Mouse (Mus musculus): ENCODE data around the gene Cd96. TPM values are rescaled to one million over a fixed set of nuclear protein-coding genes. Genes with fewer than 3 reads are reported as not detected.

Gene Cd96
- polyA plus RNA-seq, 1 experiment from 2014 or later, result 2.8 TPM

DNA sequence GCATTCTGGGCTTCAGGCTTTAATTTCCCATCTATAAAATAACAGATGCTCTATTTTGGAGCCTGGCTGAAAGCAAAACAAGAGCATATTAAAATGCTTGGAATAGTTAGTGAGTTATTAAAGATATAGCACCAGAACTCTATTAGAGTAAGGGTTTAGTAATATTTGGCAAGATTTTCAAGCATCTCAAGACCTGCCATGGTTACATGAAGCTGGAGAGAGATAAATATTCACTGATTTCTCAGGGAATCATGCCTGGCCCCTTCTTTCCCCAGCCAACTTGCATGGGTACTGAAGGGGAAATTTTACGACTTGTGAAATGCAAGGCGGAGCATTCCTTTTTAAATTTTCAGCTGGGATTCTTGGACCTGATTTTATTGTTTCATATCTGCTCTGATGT, 27.1 kb downstream of the Cd96 start:
- no peak overlapping the region for H3K27ac ChIP-seq (ENCODE audit: low read length)

GRCm38 (mm10) chr16:46086874-46087473, 33.1 kb downstream of the Cd96 start:
- 62% methylated on average over 5 of the region's 5 CpGs for WGBS
- H3K4me1 ChIP-seq (ENCODE audit: control insufficient read depth, insufficient read depth, low read length), result no peaks in the 10 kb centered on the region
- no peaks in the 10 kb centered on the region for H3K27me3 ChIP-seq (ENCODE audit: control insufficient read depth, insufficient read depth, low read length)
- no peak overlapping the region for H3K4me3 ChIP-seq (ENCODE audit: low read length)
- H3K9ac ChIP-seq (ENCODE audit: low read length), result no peak overlapping the region
- ATAC-seq (replicated peaks; ENCODE audit: extremely low read depth, insufficient read depth, low FRiP score), result no peak
- H3K36me3 ChIP-seq (ENCODE audit: control insufficient read depth, insufficient read depth), result no peaks in the 10 kb centered on the region
- H3K4me2 ChIP-seq (ENCODE audit: low read depth, low read length), result no peak overlapping the region
- H3K27ac ChIP-seq (ENCODE audit: low read length), result no peak overlapping the region
- H3K9me3 ChIP-seq (replicated peaks; ENCODE audit: control insufficient read depth, low read length), result no peaks in the 10 kb centered on the region; the same call in 1 of the 2 replicates

More for the DNA sequence above, 27.1 kb downstream of the Cd96 start:
- H3K36me3 ChIP-seq (ENCODE audit: control insufficient read depth, insufficient read depth), result no peaks in the 10 kb centered on the region
- peaks cover 10% of the 10 kb centered on the region for H3K4me1 ChIP-seq (ENCODE audit: control insufficient read depth, insufficient read depth, low read length)
- no peak overlapping the region for H3K4me2 ChIP-seq (ENCODE audit: low read depth, low read length)
- no peaks in the 10 kb centered on the region for H3K27me3 ChIP-seq (ENCODE audit: control insufficient read depth, insufficient read depth, low read length)
- H3K9ac ChIP-seq (ENCODE audit: low read length), result no peak overlapping the region
- ATAC-seq (replicated peaks; ENCODE audit: extremely low read depth, insufficient read depth, low FRiP score), result no peak
- H3K9me3 ChIP-seq (replicated peaks; ENCODE audit: control insufficient read depth, low read length), result no peaks in the 10 kb centered on the region
- WGBS, result 86% methylated on average over 2 of the region's 2 CpGs
- no peak overlapping the region for H3K4me3 ChIP-seq (ENCODE audit: low read length)

DNA sequence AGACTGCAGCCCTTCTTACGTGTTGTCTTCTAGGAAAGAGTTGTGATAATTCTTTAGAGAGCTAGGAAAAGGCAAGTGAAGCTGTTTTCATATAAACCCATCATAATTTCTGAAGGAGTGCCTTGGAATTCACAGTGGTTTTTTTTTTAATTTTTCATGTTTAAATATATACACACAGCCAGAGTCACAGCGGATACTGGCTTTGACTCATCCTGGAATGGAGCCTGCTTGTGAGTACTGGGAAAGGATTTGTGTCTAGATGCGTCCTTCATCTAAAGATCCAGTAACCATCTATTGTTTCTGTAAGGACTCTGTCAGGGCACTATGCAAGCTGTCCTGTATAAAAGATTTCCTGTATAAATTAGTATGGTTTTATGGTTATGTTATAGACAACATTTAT, 52.1 kb downstream of the Cd96 start:
- Histone ChIP-seq H3K9me3 (replicated peaks; ENCODE audit: control insufficient read depth, low read length) (no peaks in the 10 kb centered on the region), H3K9ac (ENCODE audit: low read length) (no peak overlapping the region), H3K4me1 (ENCODE audit: control insufficient read depth, insufficient read depth, low read length) (no peaks in the 10 kb centered on the region), H3K36me3 (ENCODE audit: control insufficient read depth, insufficient read depth) (no peaks in the 10 kb centered on the region), H3K27me3 (ENCODE audit: control insufficient read depth, insufficient read depth, low read length) (no peaks in the 10 kb centered on the region), H3K27ac (ENCODE audit: low read length) (no peak overlapping the region), H3K4me2 (ENCODE audit: low read depth, low read length) (no peak overlapping the region), H3K4me3 (ENCODE audit: low read length) (no peak overlapping the region)
- 74% methylated on average over 3 of the region's 3 CpGs for WGBS
- no peak for ATAC-seq (replicated peaks; ENCODE audit: extremely low read depth, insufficient read depth, low FRiP score)

DNA sequence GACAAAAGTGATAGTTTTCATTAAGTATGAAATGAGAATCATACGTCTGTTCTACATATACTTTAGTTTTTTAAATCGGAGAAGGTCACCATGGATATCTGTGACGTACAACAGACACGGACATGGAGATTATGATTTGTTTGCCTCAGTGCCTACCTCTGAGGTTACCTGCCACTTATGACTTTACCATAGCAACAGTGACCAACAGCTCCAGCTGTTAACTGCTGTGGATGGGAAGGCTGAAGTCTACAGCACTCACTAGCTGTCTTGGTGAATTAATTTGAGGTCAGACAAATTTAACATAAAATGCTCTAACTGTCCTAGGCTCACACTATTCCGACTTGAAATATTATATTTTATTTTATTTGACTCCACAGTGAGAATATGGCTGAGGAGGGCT, 56.8 kb downstream of the Cd96 start:
- no peaks in the 10 kb centered on the region for H3K36me3 ChIP-seq (ENCODE audit: control insufficient read depth, insufficient read depth)
- no peak overlapping the region for H3K4me2 ChIP-seq (ENCODE audit: low read depth, low read length)
- no peak overlapping the region for H3K9ac ChIP-seq (ENCODE audit: low read length)
- no peak overlapping the region for H3K4me3 ChIP-seq (ENCODE audit: low read length)
- WGBS, result 85% methylated on average over 5 of the region's 5 CpGs
- H3K27me3 ChIP-seq (ENCODE audit: control insufficient read depth, insufficient read depth, low read length), result no peaks in the 10 kb centered on the region
- ATAC-seq (replicated peaks; ENCODE audit: extremely low read depth, insufficient read depth, low FRiP score), result no peak
- H3K9me3 ChIP-seq (replicated peaks; ENCODE audit: control insufficient read depth, low read length), result no peaks in the 10 kb centered on the region
- H3K4me1 ChIP-seq (ENCODE audit: control insufficient read depth, insufficient read depth, low read length), result no peaks in the 10 kb centered on the region
- no peak overlapping the region for H3K27ac ChIP-seq (ENCODE audit: low read length)

DNA sequence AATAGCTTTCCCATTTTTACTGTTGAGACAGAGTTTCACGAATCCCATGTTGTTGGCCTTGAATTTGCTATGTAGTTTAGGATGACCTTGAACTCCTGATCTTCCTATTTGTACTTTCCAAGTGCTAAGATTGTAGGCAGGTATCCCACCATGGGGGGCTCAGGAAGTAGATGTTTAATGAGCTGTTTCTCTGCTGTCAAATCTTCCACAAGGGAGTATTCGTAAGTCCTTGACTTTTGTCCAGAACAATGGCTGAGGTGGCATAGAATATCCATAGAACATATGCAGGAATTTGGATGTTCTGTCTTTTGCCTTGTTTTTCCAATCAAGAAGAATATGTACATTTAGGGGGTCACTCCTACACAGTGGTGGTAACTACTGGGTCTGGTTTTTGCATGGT, 73.1 kb downstream of the Cd96 start:
- H3K36me3 ChIP-seq (ENCODE audit: control insufficient read depth, insufficient read depth), result no peaks in the 10 kb centered on the region
- H3K4me2 ChIP-seq (ENCODE audit: low read depth, low read length), result no peak overlapping the region
- no peak for ATAC-seq (replicated peaks; ENCODE audit: extremely low read depth, insufficient read depth, low FRiP score)
- no peaks in the 10 kb centered on the region for H3K4me1 ChIP-seq (ENCODE audit: control insufficient read depth, insufficient read depth, low read length)
- 73% methylated on average over 2 of the region's 2 CpGs for WGBS
- H3K27ac ChIP-seq (ENCODE audit: low read length), result no peak overlapping the region
- no peak overlapping the region for H3K4me3 ChIP-seq (ENCODE audit: low read length)
- no peaks in the 10 kb centered on the region for H3K9me3 ChIP-seq (replicated peaks; ENCODE audit: control insufficient read depth, low read length)
- H3K9ac ChIP-seq (ENCODE audit: low read length), result no peak overlapping the region
- no peaks in the 10 kb centered on the region for H3K27me3 ChIP-seq (ENCODE audit: control insufficient read depth, insufficient read depth, low read length)

DNA sequence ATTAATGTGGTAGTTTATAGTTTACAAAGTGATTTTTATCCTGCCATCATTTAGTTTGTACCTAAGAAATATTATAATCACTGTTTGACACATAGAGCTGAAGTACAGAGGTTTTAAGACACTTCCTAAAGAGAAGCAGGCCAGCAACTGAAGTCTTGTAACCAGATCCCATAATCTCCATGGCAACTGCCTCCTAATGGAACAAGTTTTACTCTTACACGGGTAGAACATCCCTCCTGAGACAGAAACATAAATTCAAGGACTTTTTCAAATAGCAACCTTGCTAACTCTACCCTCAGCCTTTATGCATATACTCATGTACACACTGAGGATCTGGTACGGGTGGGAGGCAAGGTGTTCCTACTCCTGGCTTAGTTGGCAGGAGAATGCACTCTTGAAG, 83.8 kb downstream of the Cd96 start:
- H3K4me1 ChIP-seq (ENCODE audit: control insufficient read depth, insufficient read depth, low read length), result no peaks in the 10 kb centered on the region
- no peak for ATAC-seq (replicated peaks; ENCODE audit: extremely low read depth, insufficient read depth, low FRiP score)
- no peak overlapping the region for H3K27ac ChIP-seq (ENCODE audit: low read length)
- no peaks in the 10 kb centered on the region for H3K27me3 ChIP-seq (ENCODE audit: control insufficient read depth, insufficient read depth, low read length)
- H3K9me3 ChIP-seq (replicated peaks; ENCODE audit: control insufficient read depth, low read length), result no peaks in the 10 kb centered on the region
- H3K9ac ChIP-seq (ENCODE audit: low read length), result no peak overlapping the region
- H3K4me3 ChIP-seq (ENCODE audit: low read length), result no peak overlapping the region
- 53% methylated on average over 2 of the region's 2 CpGs for WGBS
- no peak overlapping the region for H3K4me2 ChIP-seq (ENCODE audit: low read depth, low read length)
- H3K36me3 ChIP-seq (ENCODE audit: control insufficient read depth, insufficient read depth), result no peaks in the 10 kb centered on the region

DNA sequence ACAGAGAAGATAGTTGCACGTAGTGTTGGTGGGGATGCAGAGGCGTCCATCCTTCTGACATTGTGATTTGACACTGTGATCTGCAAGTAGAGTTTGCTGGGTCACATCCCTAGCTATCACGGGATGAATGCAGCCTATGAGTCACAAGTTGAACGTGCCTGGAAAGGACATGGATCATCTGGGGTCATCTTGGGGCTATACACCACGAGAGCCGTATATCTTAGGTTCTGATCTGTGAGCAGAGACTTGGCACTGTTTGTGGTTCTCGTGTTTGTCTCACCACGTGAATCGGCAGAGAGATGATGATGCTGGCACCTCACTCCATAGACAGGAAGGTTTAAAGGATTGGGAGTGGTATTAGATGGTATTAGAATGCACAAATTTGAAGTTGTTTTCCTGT, 86.2 kb downstream of the Cd96 start:
- WGBS, result 60% methylated on average over 9 of the region's 9 CpGs
- ATAC-seq (replicated peaks; ENCODE audit: extremely low read depth, insufficient read depth, low FRiP score), result no peak
- no peaks in the 10 kb centered on the region for H3K36me3 ChIP-seq (ENCODE audit: control insufficient read depth, insufficient read depth)

DNA sequence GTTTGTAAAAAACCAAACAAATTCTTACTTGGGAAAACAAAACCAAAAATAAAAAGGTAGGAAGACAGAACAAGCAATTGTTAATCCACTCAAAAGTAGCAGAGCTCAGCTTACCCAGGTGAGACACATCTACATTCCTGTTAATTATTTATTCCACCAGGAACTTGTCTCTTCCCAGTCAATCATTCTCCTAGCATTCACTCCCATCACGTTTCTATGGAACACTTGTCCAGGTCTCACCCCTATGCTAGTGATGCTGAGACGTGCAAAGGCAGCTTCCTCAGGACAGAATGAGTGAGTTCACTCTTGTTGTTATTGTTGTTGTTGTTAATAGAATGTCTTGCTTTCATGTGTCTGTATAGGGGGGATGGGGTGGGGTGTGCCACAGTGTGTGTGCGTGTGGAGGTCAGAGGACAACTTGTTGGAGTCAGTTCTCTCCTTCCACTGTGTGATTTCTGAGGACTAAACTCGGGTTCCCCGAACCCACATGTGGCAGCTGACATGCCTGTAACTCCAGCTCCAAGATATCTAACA, 97.0 kb downstream of the Cd96 start:
- WGBS, result 54% methylated on average over 5 of the region's 5 CpGs
- Histone ChIP-seq H3K9ac (ENCODE audit: low read length) (no peak overlapping the region), H3K27ac (ENCODE audit: low read length) (no peak overlapping the region), H3K4me1 (ENCODE audit: control insufficient read depth, insufficient read depth, low read length) (no peaks in the 10 kb centered on the region), H3K4me2 (ENCODE audit: low read depth, low read length) (no peak overlapping the region), H3K4me3 (ENCODE audit: low read length) (no peak overlapping the region), H3K27me3 (ENCODE audit: control insufficient read depth, insufficient read depth, low read length) (no peaks in the 10 kb centered on the region), H3K9me3 (replicated peaks; ENCODE audit: control insufficient read depth, low read length) (no peaks in the 10 kb centered on the region), H3K36me3 (ENCODE audit: control insufficient read depth, insufficient read depth) (no peaks in the 10 kb centered on the region)
- no peak for ATAC-seq (replicated peaks; ENCODE audit: extremely low read depth, insufficient read depth, low FRiP score)

More for the DNA sequence above, 86.2 kb downstream of the Cd96 start:
- H3K9me3 ChIP-seq (replicated peaks; ENCODE audit: control insufficient read depth, low read length), result no peaks in the 10 kb centered on the region
- no peak overlapping the region for H3K27ac ChIP-seq (ENCODE audit: low read length)
- H3K27me3 ChIP-seq (ENCODE audit: control insufficient read depth, insufficient read depth, low read length), result no peaks in the 10 kb centered on the region
- no peak overlapping the region for H3K4me3 ChIP-seq (ENCODE audit: low read length)
- H3K4me1 ChIP-seq (ENCODE audit: control insufficient read depth, insufficient read depth, low read length), result no peaks in the 10 kb centered on the region
- no peak overlapping the region for H3K4me2 ChIP-seq (ENCODE audit: low read depth, low read length)
- H3K9ac ChIP-seq (ENCODE audit: low read length), result no peak overlapping the region

- Histone ChIP-seq H3K9me3 (replicated peaks; ENCODE audit: control insufficient read depth, low read length) (no peaks in the 10 kb centered on the region), H3K27me3 (ENCODE audit: control insufficient read depth, insufficient read depth, low read length) (no peaks in the 10 kb centered on the region), H3K4me2 (ENCODE audit: low read depth, low read length) (no peak overlapping the region), H3K36me3 (ENCODE audit: control insufficient read depth, insufficient read depth) (no peaks in the 10 kb centered on the region), H3K27ac (ENCODE audit: low read length) (no peak overlapping the region), H3K9ac (ENCODE audit: low read length) (no peak overlapping the region), H3K4me1 (ENCODE audit: control insufficient read depth, insufficient read depth, low read length) (no peaks in the 10 kb centered on the region), H3K4me3 (ENCODE audit: low read length) (no peak overlapping the region)
- WGBS, result 40% methylated on average over 5 of the region's 5 CpGs
- peak; percentile 68 for ATAC-seq (replicated peaks; ENCODE audit: extremely low read depth, insufficient read depth, low FRiP score)
Observed at GRCm38 (mm10) chr16:46022189-46022928, 97.7 kb downstream of the Cd96 start.
